35 mouse cellular contexts compared by ENCODE assay signal in the genomic region with DNA sequence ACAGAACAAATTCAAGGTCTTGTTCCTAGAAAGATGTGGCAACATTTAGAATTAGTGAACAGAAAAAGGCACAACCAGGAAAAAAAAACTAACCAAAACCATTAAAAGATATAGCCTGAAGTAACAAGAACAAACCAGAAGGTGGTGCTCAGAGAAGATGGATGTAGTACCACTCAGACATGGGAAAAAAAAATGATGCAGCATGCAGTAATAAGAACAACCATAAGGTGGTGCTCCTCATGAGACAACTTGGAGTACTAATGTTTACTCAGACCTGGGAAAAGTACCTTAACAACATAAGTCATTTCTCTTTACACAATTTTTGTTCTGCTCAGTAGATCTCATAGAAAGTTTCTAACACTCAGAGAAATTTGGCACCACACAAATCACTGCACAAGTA. TPM values are rescaled to one million over a fixed set of nuclear protein-coding genes. Genes with fewer than 3 reads are reported as not detected.
A peak's percentile ranks its signal among the peaks of the same experiment; 100 is the strongest.
DNase-seq lines count a peak whose midpoint lies in the region; TF ChIP-seq lines count a peak whose summit lies in the region.
"Not testable (repeated sequence)": the region's sequence is repeated elsewhere in the genome, so short reads cannot be mapped to it uniquely, and the experiment has no call there.
"Had no signal": no experiment of that assay in that cellular context is flagged by ENCODE, and none has a peak within 500 bp of the region (broad histone marks: within the 10 kb centered on the region; RNA-seq: fewer than 3 reads in every experiment).

No protein-coding gene starts in this region.

- H3K79me2 ChIP-seq in CH12.LX (replicated peaks; ENCODE audit: control insufficient read depth, extremely low read depth, insufficient read depth, poor library complexity, severe bottlenecking); liver, adult 2 months (ENCODE audit: control insufficient read depth, insufficient read depth, low read length): not testable (repeated sequence)

- TF ChIP-seq EP300 in CH12.LX (IDR thresholded peaks at IDR 0.05; ENCODE audit: low read length): not testable (repeated sequence)

- not testable (repeated sequence) for TF ChIP-seq POLR2A in CH12.LX (IDR thresholded peaks at IDR 0.05; ENCODE audit: low read depth, low read length); brain, embryonic 14.5 days (IDR thresholded peaks at IDR 0.05; ENCODE audit: borderline replicate concordance, extremely low read depth, insufficient read depth, insufficient read length, poor library complexity, severe bottlenecking); kidney, adult 2 months (IDR thresholded peaks at IDR 0.05; ENCODE audit: low read depth, low read length); liver, adult 2 months (IDR thresholded peaks at IDR 0.05; ENCODE audit: extremely low read depth, insufficient read depth, low read length)

- dilution Hi-C loops in CH12.LX (cut with MboI; ENCODE audit: extremely low pct_ligation_motif_present, extremely low pct_unique_long_range_greater_than_20kb, low sequenced_read_pairs): not testable (repeated sequence)

- H3K4me3 ChIP-seq in CH12.LX (replicated peaks in 1 of 3; ENCODE audit: low read depth in 2 of 3, low read length in 2 of 3, poor library complexity in 1 of 3); kidney, adult 2 months (ENCODE audit: insufficient read depth, low read depth, low read length); layer of hippocampus, adult 2 months; liver, adult 2 months (ENCODE audit: insufficient read depth, low read depth, low read length): not testable (repeated sequence)

- TF ChIP-seq CTCF in CH12.LX (conservative IDR thresholded peaks at IDR 0.05 in 1 of 2, IDR thresholded peaks at IDR 0.05 in 1 of 2; ENCODE audit: low read depth in 2 of 2, low read length in 2 of 2): peak in 1 of 2 experiments; percentile 33; a peak in 2 of 4 replicates
- TF ChIP-seq CTCF in brain, embryonic 14.5 days (IDR thresholded peaks at IDR 0.05; ENCODE audit: borderline replicate concordance, extremely low read depth, insufficient read depth, insufficient read length); kidney, adult 2 months (conservative IDR thresholded peaks at IDR 0.05; ENCODE audit: insufficient read depth, insufficient read length, low read depth, low read length); liver, adult 2 months (IDR thresholded peaks at IDR 0.05; ENCODE audit: low read depth, low read length): not testable (repeated sequence)
- peak; percentile 52 for TF ChIP-seq CTCF in layer of hippocampus, adult 2 months (conservative IDR thresholded peaks at IDR 0.05)

- in situ Hi-C loops in CH12.LX (cut with MboI; ENCODE audit: low pct_ligation_motif_present, low pct_unique_long_range_greater_than_20kb, low sequenced_read_pairs): not testable (repeated sequence)

- not testable (repeated sequence) for H3K9ac ChIP-seq in CH12.LX (ENCODE audit: insufficient read depth, low read depth); liver, adult 2 months (ENCODE audit: low read depth, low read length)

- H3K4me1 ChIP-seq in CH12.LX (ENCODE audit: control insufficient read depth in 1 of 2, insufficient read depth in 2 of 2); kidney, adult 2 months (ENCODE audit: control insufficient read depth, insufficient read depth, low read length); liver, adult 2 months (ENCODE audit: control insufficient read depth, insufficient read depth, low read length): not testable (repeated sequence)

- not testable (repeated sequence) for H3K9me3 ChIP-seq in CH12.LX (replicated peaks; ENCODE audit: low read length)

- H3K27me3 ChIP-seq in CH12.LX (replicated peaks); kidney, adult 2 months (replicated peaks; ENCODE audit: control insufficient read depth, insufficient read depth, low read length); liver, adult 2 months (ENCODE audit: control insufficient read depth, insufficient read depth, low read length): not testable (repeated sequence)

- not testable (repeated sequence) for H3K36me3 ChIP-seq in CH12.LX (replicated peaks in 1 of 2; ENCODE audit: control insufficient read depth in 1 of 2, insufficient read depth in 1 of 2, low read length in 1 of 2); kidney, adult 2 months (ENCODE audit: control insufficient read depth, insufficient read depth, low read length); liver, adult 2 months (ENCODE audit: control insufficient read depth, insufficient read depth, low read length)

- DNase-seq in CH12.LX (ENCODE audit: extremely low read depth); layer of hippocampus, adult 2 months (ENCODE audit: low spot score in 2 of 2): not testable (repeated sequence)
- peak; percentile 0 for DNase-seq in Muller cell, postnatal 12 days (ENCODE audit: inconsistent ontology term)
- DNase-seq in brain, embryonic 14.5 days (ENCODE audit: low read depth): peak; percentile 2
- peak; percentile 25 for DNase-seq in kidney, adult 2 months
- DNase-seq in liver, adult 2 months (ENCODE audit: extremely low read depth, low read depth, low spot score): peak; percentile 43
- peak; percentile 5 for DNase-seq in retina, postnatal 1 day

- not testable (repeated sequence) for H3K27ac ChIP-seq in CH12.LX (ENCODE audit: insufficient read depth, low read depth); kidney, adult 2 months (ENCODE audit: insufficient read depth, low read depth, low read length); layer of hippocampus, adult 2 months; liver, adult 2 months (replicated peaks; ENCODE audit: insufficient read depth, low read depth, low read length)

- H3K4me2 ChIP-seq in CH12.LX (ENCODE audit: insufficient read depth, low read depth, poor library complexity, severe bottlenecking): not testable (repeated sequence)

- TF ChIP-seq RAD21 in CH12.LX (IDR thresholded peaks at IDR 0.05; ENCODE audit: low read depth, low read length): peak; percentile 0; the same call in 1 of the 2 replicates

TF ChIP-seq in CH12.LX, 34 proteins besides CTCF, POLR2A, EP300 and RAD21:
- peak; percentile 24; the same call in 1 of the 2 replicates for TF ChIP-seq ZNF384 (IDR thresholded peaks at IDR 0.05; ENCODE audit: low read depth, low read length)

RNA-seq across cellular contexts. Expression of gene Gm2075, which starts 27.6 kb away (rescaled TPM):
- total RNA-seq in CH12.LX (2012; rRNA removed) (not detected in 2 replicates), CH12.LX (2014; rRNA removed) (not detected in 2 replicates)
- polyA plus RNA-seq in CH12.LX (2012; ENCODE audit: insufficient read length, low read depth): not detected in 2 replicates
- polyA plus RNA-seq in brain, embryonic 14.5 days (2012; rRNA removed): not detected in 2 replicates
- not detected in 2 replicates for polyA plus RNA-seq in kidney, adult 2 months (2012; rRNA removed)
- total RNA-seq in layer of hippocampus, adult 2 months (2021): not detected
- total RNA-seq in liver, adult 2 months (2014; rRNA removed): not detected in 2 replicates
- polyA plus RNA-seq in liver, adult 2 months (2012; rRNA removed): not detected in 2 replicates
- total RNA-seq: adrenal gland, postnatal 14 days; common myeloid progenitor, adult 5-6 weeks; gastrocnemius, adult 8-10 months; gastrocnemius, postnatal 4 days; heart, adult 8-10 months; heart, postnatal 10 days; hematopoietic stem cell, adult 5-6 weeks; layer of hippocampus, postnatal 10 days; left cerebral cortex, adult 8-10 months; megakaryocyte, adult 5-6 weeks had no signal
- polyA plus RNA-seq: embryonic facial prominence, embryonic 13.5 days; forebrain, embryonic 10.5 days; forebrain, embryonic 16.5 days; heart, embryonic 13.5 days; hindbrain, embryonic 14.5 days; inflammation-experienced regulatory T-cells, adult 6 months; kidney, embryonic 16.5 days; large intestine, adult 2 months; limb, embryonic 10.5 days; limb, embryonic 15.5 days; liver, embryonic 14.5 days; lung, embryonic 15.5 days; midbrain, embryonic 11.5 days; midbrain, embryonic 16.5 days; neural tube, embryonic 12.5 days; testis, adult 2 months; thymus, postnatal 0 days had no signal

RNA-seq across cellular contexts. Expression of gene Gm2042, which starts 30.1 kb away (rescaled TPM):
- total RNA-seq in CH12.LX (2012; rRNA removed): not detected in 2 replicates
- not detected in 2 replicates for total RNA-seq in CH12.LX (2014; rRNA removed)
- polyA plus RNA-seq in CH12.LX (2012; ENCODE audit: insufficient read length, low read depth): not detected in 2 replicates
- not detected in 2 replicates for polyA plus RNA-seq in brain, embryonic 14.5 days (2012; rRNA removed)
- not detected in 2 replicates for polyA plus RNA-seq in kidney, adult 2 months (2012; rRNA removed)
- not detected for total RNA-seq in layer of hippocampus, adult 2 months (2021)
- total RNA-seq in liver, adult 2 months (2014; rRNA removed): not detected in 2 replicates
- not detected in 2 replicates for polyA plus RNA-seq in liver, adult 2 months (2012; rRNA removed)
- total RNA-seq: adrenal gland, postnatal 14 days; common myeloid progenitor, adult 5-6 weeks; gastrocnemius, adult 8-10 months; gastrocnemius, postnatal 4 days; heart, adult 8-10 months; heart, postnatal 10 days; hematopoietic stem cell, adult 5-6 weeks; layer of hippocampus, postnatal 10 days; left cerebral cortex, adult 8-10 months; megakaryocyte, adult 5-6 weeks had no signal
- polyA plus RNA-seq: embryonic facial prominence, embryonic 13.5 days; forebrain, embryonic 10.5 days; forebrain, embryonic 16.5 days; heart, embryonic 13.5 days; hindbrain, embryonic 14.5 days; inflammation-experienced regulatory T-cells, adult 6 months; kidney, embryonic 16.5 days; large intestine, adult 2 months; limb, embryonic 10.5 days; limb, embryonic 15.5 days; liver, embryonic 14.5 days; lung, embryonic 15.5 days; midbrain, embryonic 11.5 days; midbrain, embryonic 16.5 days; neural tube, embryonic 12.5 days; thymus, postnatal 0 days had no signal

RNA-seq across cellular contexts. Expression of gene Gm6803, which starts 34.6 kb away (rescaled TPM):
- total RNA-seq in CH12.LX (2012; rRNA removed) (not detected in 2 replicates), CH12.LX (2014; rRNA removed) (not detected in 2 replicates)
- not detected in 2 replicates for polyA plus RNA-seq in CH12.LX (2012; ENCODE audit: insufficient read length, low read depth)
- polyA plus RNA-seq in brain, embryonic 14.5 days (2012; rRNA removed): not detected in 2 replicates
- polyA plus RNA-seq in kidney, adult 2 months (2012; rRNA removed): not detected in 2 replicates
- total RNA-seq in layer of hippocampus, adult 2 months (2021): not detected
- total RNA-seq in liver, adult 2 months (2014; rRNA removed): not detected in 2 replicates
- not detected in 2 replicates for polyA plus RNA-seq in liver, adult 2 months (2012; rRNA removed)
- total RNA-seq: adrenal gland, postnatal 14 days; common myeloid progenitor, adult 5-6 weeks; gastrocnemius, adult 8-10 months; gastrocnemius, postnatal 4 days; heart, adult 8-10 months; heart, postnatal 10 days; hematopoietic stem cell, adult 5-6 weeks; layer of hippocampus, postnatal 10 days; left cerebral cortex, adult 8-10 months; megakaryocyte, adult 5-6 weeks had no signal
- polyA plus RNA-seq: embryonic facial prominence, embryonic 13.5 days; forebrain, embryonic 10.5 days; forebrain, embryonic 16.5 days; heart, embryonic 13.5 days; hindbrain, embryonic 14.5 days; inflammation-experienced regulatory T-cells, adult 6 months; kidney, embryonic 16.5 days; large intestine, adult 2 months; limb, embryonic 10.5 days; limb, embryonic 15.5 days; liver, embryonic 14.5 days; lung, embryonic 15.5 days; midbrain, embryonic 11.5 days; midbrain, embryonic 16.5 days; myocyte; neural tube, embryonic 12.5 days; testis, adult 2 months; thymus, postnatal 0 days had no signal

RNA-seq across cellular contexts. Expression of gene Gm2056, which starts 42.8 kb away (rescaled TPM):
- total RNA-seq in CH12.LX (2012; rRNA removed) (not detected in 2 replicates), CH12.LX (2014; rRNA removed) (not detected in 2 replicates)
- not detected in 2 replicates for polyA plus RNA-seq in CH12.LX (2012; ENCODE audit: insufficient read length, low read depth)
- polyA plus RNA-seq in brain, embryonic 14.5 days (2012; rRNA removed): not detected in 2 replicates
- not detected in 2 replicates for polyA plus RNA-seq in kidney, adult 2 months (2012; rRNA removed)
- not detected for total RNA-seq in layer of hippocampus, adult 2 months (2021)
- total RNA-seq in liver, adult 2 months (2014; rRNA removed): not detected in 2 replicates
- not detected in 2 replicates for polyA plus RNA-seq in liver, adult 2 months (2012; rRNA removed)
- total RNA-seq: adrenal gland, postnatal 14 days; common myeloid progenitor, adult 5-6 weeks; gastrocnemius, adult 8-10 months; gastrocnemius, postnatal 4 days; heart, adult 8-10 months; heart, postnatal 10 days; hematopoietic stem cell, adult 5-6 weeks; layer of hippocampus, postnatal 10 days; left cerebral cortex, adult 8-10 months; megakaryocyte, adult 5-6 weeks had no signal
- polyA plus RNA-seq: embryonic facial prominence, embryonic 13.5 days; forebrain, embryonic 10.5 days; forebrain, embryonic 16.5 days; heart, embryonic 13.5 days; hindbrain, embryonic 14.5 days; inflammation-experienced regulatory T-cells, adult 6 months; kidney, embryonic 16.5 days; large intestine, adult 2 months; limb, embryonic 10.5 days; limb, embryonic 15.5 days; liver, embryonic 14.5 days; lung, embryonic 15.5 days; midbrain, embryonic 11.5 days; midbrain, embryonic 16.5 days; neural tube, embryonic 12.5 days; testis, adult 2 months; thymus, postnatal 0 days had no signal
